Mouse (Mus musculus) kidney, postnatal 10 days (tissue): ENCODE measurements around the gene Slc7a3.
"Not testable (repeated sequence)": the region's sequence is repeated elsewhere in the genome, so short reads cannot be mapped to it uniquely, and the experiment has no call there.

Source experiments
- DNase-seq: peaks from one replicate; pipeline ENCODE4 v3.0.0; 2021; ENCODE audit warnings: mixed read lengths

The Slc7a3 gene

DNA sequence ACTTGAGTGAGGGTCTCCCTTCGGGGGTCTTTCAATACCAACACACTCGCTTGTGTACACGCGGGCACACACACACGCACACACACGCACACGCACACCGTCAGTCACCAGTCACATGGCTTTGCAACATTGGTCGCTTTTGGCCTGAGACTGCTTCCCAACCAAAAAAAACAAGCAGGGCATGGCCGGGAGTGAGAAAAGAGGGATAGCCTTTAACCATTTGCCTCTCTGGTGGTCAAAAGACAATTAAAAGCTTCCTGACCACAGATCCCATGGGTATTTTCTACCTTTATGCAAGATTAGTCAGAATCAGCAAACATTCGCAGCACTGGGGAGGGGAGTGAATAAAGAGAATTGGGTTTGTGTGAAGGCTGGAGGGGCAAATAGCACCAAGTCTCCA lies at the start of gene Slc7a3:
Gene Slc7a3 (minus strand): TSS at position 101 of the 400 bp plus-strand sequence.
- no peak for DNase-seq

DNA sequence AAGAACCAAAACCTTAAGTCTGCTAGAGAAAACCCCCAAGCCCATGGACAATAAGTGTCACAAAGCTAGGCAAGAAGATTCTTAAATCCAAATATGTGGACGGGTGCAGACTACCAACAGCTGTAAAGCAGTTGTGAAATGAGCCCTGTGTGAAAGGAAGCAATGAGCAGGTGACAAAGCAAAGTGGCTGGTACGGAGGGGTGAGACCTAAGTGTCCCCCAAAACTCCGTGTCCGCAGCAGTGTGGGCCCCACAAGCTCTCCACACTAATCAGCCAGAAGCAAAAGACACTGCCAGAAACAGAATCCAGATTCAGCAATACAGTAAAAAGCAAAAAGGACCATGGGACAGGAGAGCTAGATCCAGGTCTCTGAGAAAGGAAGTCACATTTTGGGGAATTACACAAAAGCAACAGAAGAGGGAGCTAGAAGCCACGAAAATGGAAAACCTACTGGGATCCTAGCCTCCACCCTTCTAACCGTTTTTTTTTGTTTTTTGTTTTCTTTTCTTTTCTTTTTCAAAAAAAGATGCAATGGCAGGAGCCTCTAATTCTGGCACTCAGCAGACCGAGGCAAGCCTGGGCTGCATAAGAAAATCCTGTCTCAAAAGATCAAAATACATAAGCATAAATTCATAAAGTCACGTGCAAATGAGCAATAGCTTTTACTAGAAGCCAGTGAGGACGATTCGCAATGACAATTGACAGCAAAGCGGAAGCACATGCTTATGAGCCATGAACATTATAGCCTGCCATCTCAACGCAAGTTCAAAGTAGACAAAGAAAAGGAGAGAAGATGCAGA lies 46.4 kb upstream of the Slc7a3 start:
- peak; percentile 6 for DNase-seq

GRCm38 (mm10) chrX:101131001-101131400 lies 45.2 kb upstream of the Slc7a3 start:
- DNase-seq = peak; percentile 82

- no peak for DNase-seq
Measured at GRCm38 (mm10) chrX:101128559-101128958, 42.7 kb upstream of the Slc7a3 start.

- DNase-seq = peak; percentile 9
Measured at GRCm38 (mm10) chrX:101126977-101127376, 41.2 kb upstream of the Slc7a3 start.

DNA sequence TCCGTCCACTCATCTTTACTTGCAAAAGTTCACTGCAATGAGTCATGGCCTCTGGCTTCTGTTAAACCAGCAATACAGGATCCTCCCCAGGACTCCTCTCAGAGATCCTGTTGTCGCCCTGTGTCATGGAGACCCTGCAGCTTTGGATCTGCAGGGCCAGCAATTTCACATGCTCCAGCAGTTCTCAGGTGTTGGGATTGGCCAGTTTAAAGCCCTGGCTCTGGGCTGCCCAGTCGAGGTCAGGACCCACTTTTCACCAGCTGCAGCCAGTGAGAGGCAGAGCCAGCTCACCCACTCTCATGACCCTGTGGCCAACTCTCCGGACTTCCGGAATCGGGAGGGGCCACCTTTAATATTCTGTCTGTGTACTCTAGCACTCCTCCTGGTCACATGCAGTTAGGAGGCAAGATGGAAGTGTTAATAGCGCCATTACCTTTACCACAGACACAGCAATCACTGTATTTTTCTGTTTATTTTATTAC lies 40.7 kb upstream of the Slc7a3 start:
- peak; percentile 25 for DNase-seq

- DNase-seq = no peak
Measured at GRCm38 (mm10) chrX:101120546-101120945, 34.7 kb upstream of the Slc7a3 start.

- DNase-seq = not testable (repeated sequence)
Measured at GRCm38 (mm10) chrX:101085211-101085610, 609 bp downstream of the Slc7a3 start.

- no peak for DNase-seq
Measured at GRCm38 (mm10) chrX:101084192-101084591, 1.6 kb downstream of the Slc7a3 start.

GRCm38 (mm10) chrX:101065245-101065644 lies 20.6 kb downstream of the Slc7a3 start:
- DNase-seq = no peak

- no peak for DNase-seq
Measured at GRCm38 (mm10) chrX:101063503-101063902, 22.3 kb downstream of the Slc7a3 start.

DNA sequence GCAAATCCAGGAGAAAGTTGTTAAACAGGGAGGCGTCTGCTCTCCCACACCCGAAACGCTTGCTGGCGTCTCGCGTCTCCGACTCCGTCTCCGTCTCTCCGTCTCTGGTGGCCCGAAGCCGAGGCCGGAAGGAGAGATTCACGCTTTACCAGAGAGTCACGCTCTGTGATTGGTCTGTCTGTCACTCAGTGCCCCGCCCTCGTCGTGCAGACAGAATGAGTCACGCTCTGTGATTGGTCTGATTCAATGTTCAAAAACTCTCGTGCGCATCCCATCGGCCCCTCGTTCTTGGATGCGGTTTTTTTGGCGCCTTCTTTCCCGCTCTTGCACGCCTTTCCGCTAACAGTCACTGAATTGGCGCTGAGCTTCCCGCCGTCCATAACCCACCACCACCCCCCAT lies 26.3 kb downstream of the Slc7a3 start, which contains the start of gene Tex11:
Gene Tex11 (minus strand): TSS at position 127 of the 400 bp plus-strand sequence.
- no peak for DNase-seq
